Mouse (Mus musculus) spleen, adult 2 months (tissue): ENCODE results near the gene Arhgef33. TPM values are rescaled to one million over a fixed set of nuclear protein-coding genes. Genes with fewer than 3 reads are reported as not detected.

ENCODE experiments used
- DNase-seq, 2 experiments: peaks; one replicate each; pipeline versions ENCODE4 v3.0.0 to v3.0.0-alpha.2; 2012 to 2021; ENCODE audit warnings: low spot score in 2 of 2, low read depth in 1 of 2
- H3K27ac ChIP-seq: fragments of 200-500 bp; 2 replicates; pipeline ENCODE4 v1.5.1; 2012; ENCODE audit warnings: low read length, inconsistent platforms; ENCODE audit not compliant: insufficient read depth
- H3K27me3 ChIP-seq: fragments of 200-500 bp; 2 replicates; pipeline ENCODE4 v1.6.1; 2012; ENCODE audit warnings: mild to moderate bottlenecking, moderate library complexity, low read length, inconsistent platforms; ENCODE audit not compliant: control insufficient read depth, insufficient read depth
- H3K36me3 ChIP-seq: fragments of 200-500 bp; 2 replicates; pipeline ENCODE4 v1.6.1; 2012; ENCODE audit warnings: mild to moderate bottlenecking, low read length, inconsistent platforms; ENCODE audit not compliant: control insufficient read depth, insufficient read depth
- H3K4me1 ChIP-seq: fragments of 200-500 bp; 2 replicates; pipeline ENCODE4 v1.6.1; 2011; ENCODE audit warnings: inconsistent platforms; ENCODE audit not compliant: control insufficient read depth, insufficient read depth, insufficient read length
- H3K4me3 ChIP-seq: fragments of 200-500 bp; 2 replicates; pipeline ENCODE4 v1.5.1; 2011; ENCODE audit warnings: mild to moderate bottlenecking, inconsistent platforms; ENCODE audit not compliant: insufficient read depth, insufficient read length; ENCODE audit errors: extremely low read depth
- CTCF ChIP-seq: fragments of 200-500 bp; IDR thresholded peaks from 2 replicates; pipeline ENCODE4 v1.5.1; 2011; ENCODE audit warnings: mild to moderate bottlenecking, inconsistent platforms; ENCODE audit not compliant: insufficient read depth, insufficient read length, insufficient replicate concordance; ENCODE audit errors: extremely low read depth
- POLR2A ChIP-seq: fragments of 200-500 bp; IDR thresholded peaks from 2 replicates; pipeline ENCODE4 v1.6.1; 2011; ENCODE audit warnings: low read depth, low read length, inconsistent platforms
- WGBS: fragments of 180-500 bp; shearing (Covaris S2); methylation state at CpG from one replicate; pipeline ENCODE4 v1.1.7; 2018; 5-methylcytosine and 5-hydroxymethylcytosine counted together
- polyA plus RNA-seq: library from polyadenylated mRNA; depleted of rRNA; stranded (reverse); fragments of >200 nt; gene quantifications from 2 replicates; pipeline ENCODE4 v1.2.3, GENCODE M21; 2012

The Arhgef33 gene
- polyA plus RNA-seq, 1 experiment: 0.12 TPM

DNA sequence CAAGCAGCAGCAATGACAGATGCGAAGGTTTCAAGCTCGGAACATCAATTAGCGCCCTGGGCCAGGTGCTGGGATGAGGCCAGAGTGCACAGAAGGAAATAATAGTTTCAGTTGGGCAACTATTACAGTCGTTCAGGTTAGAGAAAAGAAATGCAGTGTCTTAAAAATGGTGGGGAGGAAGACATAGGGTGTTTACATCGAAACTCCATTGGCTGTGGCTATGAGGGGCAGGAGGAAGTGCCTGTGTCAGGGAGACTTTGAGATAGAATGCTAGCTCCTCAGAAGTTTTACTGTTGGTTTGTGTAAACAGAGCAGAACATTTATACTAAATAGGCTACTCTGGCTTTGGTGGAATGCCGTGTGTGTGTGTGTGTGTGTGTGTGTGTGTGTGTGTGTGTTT, 19.2 kb upstream of the Arhgef33 start:
- peaks cover 5% of the 10 kb centered on the region; the same call in 1 of the 2 replicates for H3K4me1 ChIP-seq
- H3K27ac ChIP-seq: peak overlapping the region; percentile 83
- no peak overlapping the region for H3K4me3 ChIP-seq
- 54% methylated on average over 6 of the region's 6 CpGs for WGBS
- no peak for DNase-seq
- TF ChIP-seq POLR2A (no peak), CTCF (no peak)
- H3K27me3 ChIP-seq: no peaks in the 10 kb centered on the region
- no peaks in the 10 kb centered on the region for H3K36me3 ChIP-seq

DNA sequence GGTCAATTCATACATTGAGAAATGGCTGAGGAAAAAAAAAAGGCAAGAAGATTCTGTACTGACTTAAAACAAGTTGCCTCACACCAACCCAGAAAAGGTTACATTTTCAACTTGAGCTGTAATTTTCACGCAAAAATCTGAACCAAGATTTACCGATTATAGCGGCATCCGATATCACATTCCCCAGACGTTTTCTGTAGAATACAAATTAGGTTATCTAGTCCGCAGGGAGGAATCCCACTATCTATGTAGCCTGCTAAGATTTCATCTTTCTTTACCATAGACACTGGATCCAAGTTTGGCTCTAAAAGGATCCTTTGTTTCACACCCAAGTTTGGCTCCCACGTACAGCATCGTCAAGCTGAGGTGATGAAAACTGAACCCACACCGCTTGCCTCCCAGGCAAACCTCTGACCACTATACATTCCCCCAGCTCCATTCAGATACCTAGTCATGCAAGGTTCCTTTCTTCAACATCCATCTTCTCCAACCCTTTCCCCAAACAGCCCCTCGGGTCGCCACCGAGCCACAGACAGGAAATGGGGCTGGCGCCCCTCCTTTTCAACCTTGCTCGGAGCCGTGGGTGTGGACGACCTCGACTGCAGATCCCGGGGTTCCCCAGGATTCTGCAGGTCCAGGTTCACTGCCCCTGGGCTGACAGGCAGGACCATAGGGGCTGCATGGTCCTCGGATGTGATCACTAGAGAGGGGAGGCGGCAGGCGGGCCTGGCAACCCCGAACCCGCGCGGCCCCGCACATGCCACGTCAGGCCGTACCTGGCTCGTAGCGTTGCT, 17.7 kb upstream of the Arhgef33 start:
- TF ChIP-seq POLR2A (no peak), CTCF (no peak)
- no peak for DNase-seq
- Histone ChIP-seq H3K27me3 (no peaks in the 10 kb centered on the region), H3K4me1 (peaks cover 5% of the 10 kb centered on the region; the same call in 1 of the 2 replicates), H3K4me3 (peak overlapping the region; percentile 97), H3K27ac (peak overlapping the region; percentile 79), H3K36me3 (no peaks in the 10 kb centered on the region)
- 2% methylated on average over 30 of the region's 30 CpGs for WGBS

DNA sequence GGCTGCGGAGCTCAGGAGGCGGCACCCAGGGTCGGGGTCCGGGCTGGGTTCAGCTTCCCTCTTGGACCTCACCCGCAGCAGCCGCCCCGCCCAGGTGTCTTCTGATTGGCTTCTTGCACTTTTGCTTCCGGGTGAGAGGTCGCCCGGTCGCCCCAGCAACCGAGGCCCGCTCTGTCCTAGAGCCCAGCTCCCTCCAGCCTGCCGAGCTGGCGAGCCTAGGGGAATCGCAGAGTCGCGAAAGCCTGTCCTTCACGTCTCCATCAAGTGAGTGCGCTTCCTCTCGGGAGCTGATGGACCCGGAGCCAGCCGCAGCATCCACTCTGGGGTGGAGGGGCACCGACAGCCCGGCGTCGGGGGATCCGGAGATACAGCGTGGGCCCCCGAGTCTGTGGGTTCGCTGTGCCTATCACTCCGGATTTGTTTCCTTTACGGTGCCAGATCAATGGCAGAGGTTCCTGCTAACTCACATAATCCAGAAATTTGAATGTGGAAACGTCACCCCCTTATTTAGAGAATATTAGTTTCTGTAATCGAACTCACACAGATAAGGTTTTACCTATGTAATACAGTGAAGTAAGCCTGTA, 17.0 kb upstream of the Arhgef33 start, which contains the start of the genes Morn2 and Dhx57:
Gene Morn2, plus strand, starts transcription at position 130 of the 584 bp plus-strand sequence.
Gene Dhx57, minus strand, starts transcription at position 403 of the 584 bp plus-strand sequence.
- H3K4me1 ChIP-seq: peaks cover 5% of the 10 kb centered on the region; the same call in 1 of the 2 replicates
- peak; percentile 85 to 97 for DNase-seq
- peak within 1 kb of the TSS; percentile 79 for H3K27ac ChIP-seq
- H3K27me3 ChIP-seq: no peaks in the 10 kb centered on the region
- 2% methylated on average over 35 of the region's 35 CpGs for WGBS
- peak within 1 kb of the TSS; percentile 97 for H3K4me3 ChIP-seq
- H3K36me3 ChIP-seq: no peaks in the 10 kb centered on the region
- peak; percentile 36 for TF ChIP-seq POLR2A
- TF ChIP-seq CTCF: no peak

DNA sequence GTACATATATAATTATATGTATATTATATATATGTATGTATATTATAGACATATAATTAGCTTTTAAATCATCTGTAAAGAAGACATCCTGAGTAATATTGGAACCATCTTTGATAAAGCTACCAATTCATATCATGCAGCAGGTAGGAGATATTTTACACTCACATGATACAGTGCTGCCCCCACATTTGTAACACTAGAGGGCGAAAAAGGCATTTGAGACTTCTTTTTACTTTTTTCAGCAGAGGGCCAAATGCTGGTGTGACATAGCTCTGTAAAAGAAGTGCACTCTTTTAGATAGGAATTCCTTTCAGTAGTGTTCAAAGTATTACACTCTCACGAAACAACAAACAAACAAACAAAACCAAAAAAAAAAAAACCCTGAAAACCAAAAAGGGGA, 16.1 kb upstream of the Arhgef33 start:
- no peak for TF ChIP-seq CTCF
- no peak for TF ChIP-seq POLR2A
- Histone ChIP-seq H3K27ac (no peak overlapping the region), H3K4me1 (peaks cover 5% of the 10 kb centered on the region; the same call in 1 of the 2 replicates), H3K4me3 (no peak overlapping the region), H3K27me3 (no peaks in the 10 kb centered on the region), H3K36me3 (no peaks in the 10 kb centered on the region)
- WGBS: 17% methylated on average over 2 of the region's 2 CpGs
- peak; percentile 18 to 45 for DNase-seq

GRCm38 (mm10) chr17:80295258-80295657, 11.9 kb upstream of the Arhgef33 start:
- Histone ChIP-seq H3K36me3 (no peaks in the 10 kb centered on the region), H3K27ac (no peak overlapping the region), H3K4me1 (no peaks in the 10 kb centered on the region), H3K4me3 (no peak overlapping the region), H3K27me3 (no peaks in the 10 kb centered on the region)
- 55% methylated on average over 5 of the region's 5 CpGs for WGBS
- no peak for DNase-seq
- TF ChIP-seq POLR2A (no peak), CTCF (no peak)

DNA sequence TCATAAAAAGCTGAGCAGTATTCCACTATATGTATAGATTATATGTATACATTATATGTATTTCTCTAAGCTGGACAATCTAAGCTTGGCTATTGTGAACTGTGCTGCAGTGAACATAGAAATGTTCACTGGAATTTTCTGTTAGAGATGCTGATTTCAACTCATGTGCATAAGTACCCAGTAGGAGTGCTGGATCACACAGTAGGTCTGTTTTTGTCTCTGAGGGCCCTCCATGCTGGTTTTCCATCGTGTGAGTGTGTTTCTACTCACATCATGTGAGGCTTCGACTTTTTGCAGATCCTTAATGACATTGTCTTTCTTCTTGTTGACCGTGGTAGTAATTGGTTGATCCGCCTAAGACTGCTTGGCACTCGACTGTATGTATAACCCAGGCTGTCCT, 8.4 kb upstream of the Arhgef33 start:
- Histone ChIP-seq H3K36me3 (no peaks in the 10 kb centered on the region), H3K4me1 (no peaks in the 10 kb centered on the region), H3K27ac (no peak overlapping the region), H3K27me3 (no peaks in the 10 kb centered on the region), H3K4me3 (no peak overlapping the region)
- no peak for TF ChIP-seq POLR2A
- WGBS: 79% methylated on average over 5 of the region's 5 CpGs
- DNase-seq: no peak

- 82% methylated on average over 9 of the region's 9 CpGs for WGBS
- no peak for DNase-seq
- Histone ChIP-seq H3K4me1 (no peaks in the 10 kb centered on the region), H3K27ac (no peak overlapping the region), H3K27me3 (no peaks in the 10 kb centered on the region), H3K4me3 (no peak overlapping the region), H3K36me3 (no peaks in the 10 kb centered on the region)
- TF ChIP-seq CTCF (no peak), POLR2A (no peak)
Measured at GRCm38 (mm10) chr17:80311761-80312160, 4.6 kb downstream of the Arhgef33 start.
